In the genomic region with DNA sequence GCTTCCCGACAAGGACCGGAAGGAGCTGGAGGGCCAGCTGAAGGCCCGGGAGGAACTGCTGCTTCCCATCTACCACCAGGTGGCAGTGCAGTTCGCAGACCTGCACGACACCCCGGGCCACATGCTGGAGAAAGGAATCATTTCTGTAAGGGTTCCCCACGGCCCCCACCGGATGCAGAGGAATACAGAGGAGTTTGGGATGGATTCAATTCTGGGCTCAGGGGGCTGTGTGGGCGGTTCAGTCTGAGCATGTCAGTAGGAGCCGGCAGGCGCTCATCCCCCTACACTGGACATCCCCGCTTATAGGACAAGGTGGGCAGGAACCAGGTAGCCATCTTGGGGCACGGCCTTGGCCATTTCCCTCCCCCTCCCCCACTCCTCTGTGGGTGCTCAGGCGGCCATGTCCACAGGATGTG, we compare ENCODE assay signal across 8 mouse cellular contexts. TPM values are rescaled to one million over a fixed set of nuclear protein-coding genes. Genes with fewer than 3 reads are reported as not detected.
A peak's percentile ranks its signal among the peaks of the same experiment; 100 is the strongest.
DNase-seq lines count a peak whose midpoint lies in the region; ATAC-seq lines count a peak whose summit lies in the region.

No protein-coding gene starts in this region.

- no peaks in the 10 kb centered on the region for H3K9me3 ChIP-seq in embryonic facial prominence, embryonic 14.5 days (ENCODE audit: control insufficient read depth, low read length)
- H3K9me3 ChIP-seq in heart, embryonic 13.5 days, result no peaks in the 10 kb centered on the region
- no peaks in the 10 kb centered on the region for H3K9me3 ChIP-seq in liver, embryonic 13.5 days (replicated peaks)
- no peaks in the 10 kb centered on the region for H3K9me3 ChIP-seq in neural tube, embryonic 14.5 days (ENCODE audit: control insufficient read depth, low read length)

- H3K4me3 ChIP-seq in embryonic facial prominence, embryonic 14.5 days (ENCODE audit: low read depth, low read length), result peak overlapping the region; percentile 16; the same call in 1 of the 2 replicates
- no peak overlapping the region for H3K4me3 ChIP-seq in heart, embryonic 13.5 days
- no peak overlapping the region for H3K4me3 ChIP-seq in liver, embryonic 13.5 days (replicated peaks)
- no peak overlapping the region for H3K4me3 ChIP-seq in neural tube, embryonic 14.5 days (ENCODE audit: low read depth, low read length)

- peak; percentile 61 to 62 for DNase-seq in B cell, adult 2 months
- DNase-seq in adrenal gland, postnatal 4 days (ENCODE audit: low spot score in 2 of 2), result peak; percentile 24 to 49
- DNase-seq in embryonic facial prominence, embryonic 14.5 days (ENCODE audit: low spot score), result peak; percentile 88
- DNase-seq in kidney, postnatal 10 days, result peak; percentile 87
- peak; percentile 15 for DNase-seq in liver, embryonic 13.5 days
- DNase-seq in testis, postnatal 14 days (ENCODE audit: low spot score), result peak; percentile 25

- no peaks in the 10 kb centered on the region for H3K4me1 ChIP-seq in embryonic facial prominence, embryonic 14.5 days (ENCODE audit: control insufficient read depth, insufficient read depth, low read length)
- H3K4me1 ChIP-seq in heart, embryonic 13.5 days, result no peaks in the 10 kb centered on the region
- H3K4me1 ChIP-seq in liver, embryonic 13.5 days (replicated peaks), result no peaks in the 10 kb centered on the region; the same call in 1 of the 2 replicates
- no peaks in the 10 kb centered on the region for H3K4me1 ChIP-seq in neural tube, embryonic 14.5 days (ENCODE audit: control insufficient read depth, insufficient read depth, low read length)

- peak overlapping the region; percentile 43 for H3K4me2 ChIP-seq in embryonic facial prominence, embryonic 14.5 days (ENCODE audit: low read depth, low read length)
- no peak overlapping the region for H3K4me2 ChIP-seq in heart, embryonic 13.5 days
- H3K4me2 ChIP-seq in liver, embryonic 13.5 days, result no peak overlapping the region
- peak overlapping the region; percentile 17; the same call in 1 of the 2 replicates for H3K4me2 ChIP-seq in neural tube, embryonic 14.5 days (ENCODE audit: low read depth, low read length)

- H3K27ac ChIP-seq in embryonic facial prominence, embryonic 14.5 days (replicated peaks; ENCODE audit: low read depth, low read length), result no peak overlapping the region
- no peak overlapping the region for H3K27ac ChIP-seq in heart, embryonic 13.5 days (replicated peaks)
- no peak overlapping the region for H3K27ac ChIP-seq in liver, embryonic 13.5 days
- no peak overlapping the region for H3K27ac ChIP-seq in neural tube, embryonic 14.5 days (ENCODE audit: low read depth, low read length)

- H3K9ac ChIP-seq in embryonic facial prominence, embryonic 14.5 days (ENCODE audit: low read depth, low read length), result peak overlapping the region; percentile 49; the same call in 1 of the 2 replicates
- H3K9ac ChIP-seq in heart, embryonic 13.5 days, result 0 out of 2 replicates have a peak overlapping the region, but pooled peaks have one; percentile 29
- no peak overlapping the region for H3K9ac ChIP-seq in liver, embryonic 13.5 days
- H3K9ac ChIP-seq in neural tube, embryonic 14.5 days (replicated peaks; ENCODE audit: low read depth, low read length), result no peak overlapping the region

- WGBS in embryonic facial prominence, embryonic 14.5 days, result 8% methylated on average over 13 of the region's 14 CpGs
- 19% methylated on average over 14 of the region's 14 CpGs for WGBS in heart, embryonic 13.5 days
- 17% methylated on average over 14 of the region's 14 CpGs for WGBS in liver, embryonic 13.5 days (ENCODE audit: insufficient replicate concordance)
- WGBS in neural tube, embryonic 14.5 days, result 14% methylated on average over 14 of the region's 14 CpGs

- ATAC-seq in embryonic facial prominence, embryonic 14.5 days (ENCODE audit: low read depth), result peak; percentile 86
- no peak for ATAC-seq in heart, embryonic 13.5 days (ENCODE audit: extremely low read depth, insufficient number of reproducible peaks, low FRiP score, low TSS enrichment)
- no peak for ATAC-seq in liver, embryonic 13.5 days (ENCODE audit: low read depth)
- ATAC-seq in neural tube, embryonic 14.5 days (ENCODE audit: low read depth), result peak; percentile 46

- no peaks in the 10 kb centered on the region for H3K27me3 ChIP-seq in embryonic facial prominence, embryonic 14.5 days (replicated peaks; ENCODE audit: control insufficient read depth, insufficient read depth, low read length)
- H3K27me3 ChIP-seq in heart, embryonic 13.5 days (replicated peaks), result no peaks in the 10 kb centered on the region
- H3K27me3 ChIP-seq in liver, embryonic 13.5 days, result no peaks in the 10 kb centered on the region
- H3K27me3 ChIP-seq in neural tube, embryonic 14.5 days (ENCODE audit: control insufficient read depth, insufficient read depth, low read length), result no peaks in the 10 kb centered on the region

- no peaks in the 10 kb centered on the region for H3K36me3 ChIP-seq in embryonic facial prominence, embryonic 14.5 days (ENCODE audit: control insufficient read depth, insufficient read depth, low read length)
- peaks cover 56% of the 10 kb centered on the region for H3K36me3 ChIP-seq in heart, embryonic 13.5 days
- no peaks in the 10 kb centered on the region for H3K36me3 ChIP-seq in liver, embryonic 13.5 days
- no peaks in the 10 kb centered on the region for H3K36me3 ChIP-seq in neural tube, embryonic 14.5 days (ENCODE audit: control insufficient read depth, insufficient read depth, low read length)

RNA-seq across cellular contexts. Expression of a gene that starts 25.4 kb away (rescaled TPM):
- total RNA-seq in adrenal gland, postnatal 4 days (2021), result not detected
- 0.97 and 1.1 TPM in 2 replicates for polyA plus RNA-seq in embryonic facial prominence, embryonic 14.5 days (2014; fragmentation: Nextera tagmentation; extraction: Ambion mirVana)
- polyA plus RNA-seq in heart, embryonic 13.5 days (2015; fragmentation: Nextera tagmentation; extraction: Ambion mirVana), result not detected in 2 replicates
- not detected in 2 replicates for polyA plus RNA-seq in liver, embryonic 13.5 days (2015; fragmentation: Nextera tagmentation; extraction: Ambion mirVana)
- not detected in 2 replicates for polyA plus RNA-seq in neural tube, embryonic 14.5 days (2014; fragmentation: Nextera tagmentation; extraction: Ambion mirVana)

RNA-seq across cellular contexts. Expression of a gene that starts 40.8 kb away (rescaled TPM):
- 1 to 10 TPM; 1.2 to 1.5 TPM for total RNA-seq in adrenal gland, postnatal 4 days (2021)
- 3.0 and 3.8 TPM in 2 replicates for polyA plus RNA-seq in embryonic facial prominence, embryonic 14.5 days (2014; fragmentation: Nextera tagmentation; extraction: Ambion mirVana)
- polyA plus RNA-seq in heart, embryonic 13.5 days (2015; fragmentation: Nextera tagmentation; extraction: Ambion mirVana), result 0.68 and 0.86 TPM in 2 replicates
- polyA plus RNA-seq in liver, embryonic 13.5 days (2015; fragmentation: Nextera tagmentation; extraction: Ambion mirVana), result 0.16 and 0.22 TPM in 2 replicates
- 0.75 and 0.88 TPM in 2 replicates for polyA plus RNA-seq in neural tube, embryonic 14.5 days (2014; fragmentation: Nextera tagmentation; extraction: Ambion mirVana)

Comparison
In these comparisons a context has a peak if more than half of its experiments do, and no peak if none do; other contexts are left out.
1. DNase-seq: peak in every context shown above with its lines; median percentile 88 in embryonic facial prominence, embryonic 14.5 days; 87 in kidney, postnatal 10 days; 62 in B cell, adult 2 months; 36 in adrenal gland, postnatal 4 days; 25 in testis, postnatal 14 days; 15 in liver, embryonic 13.5 days.
2. ATAC-seq: peak in embryonic facial prominence, embryonic 14.5 days (single experiment) and neural tube, embryonic 14.5 days (single experiment); none in heart, embryonic 13.5 days (single experiment) and liver, embryonic 13.5 days (single experiment).
3. H3K4me2 ChIP-seq: peak in embryonic facial prominence, embryonic 14.5 days (single experiment) and neural tube, embryonic 14.5 days (single experiment); none in heart, embryonic 13.5 days (single experiment) and liver, embryonic 13.5 days (single experiment).
4. H3K9ac ChIP-seq: peak in embryonic facial prominence, embryonic 14.5 days (single experiment) and heart, embryonic 13.5 days (single experiment); none in liver, embryonic 13.5 days (single experiment) and neural tube, embryonic 14.5 days (single experiment).